Mouse (Mus musculus): ENCODE measurements at regions not wholly inside any gene's neighbourhood (a gene's known extent, or its start where the extent isn't known, plus 50 kb on each side); places are given as distances from the start of the nearest gene placed in this dataset.

- no peak for DNase-seq
These were observed 121.0 kb downstream of the Rbm26 start for GRCm38 (mm10) chr14:105056171-105056570.

- no peak for DNase-seq
These were observed 138.3 kb downstream of the Rbm26 start for GRCm38 (mm10) chr14:105038798-105039197.

GRCm38 (mm10) chr14:105034712-105035377, 142.3 kb downstream of the Rbm26 start:
- DNase-seq = peak in 1 of 2 experiments; percentile 15

GRCm38 (mm10) chr14:105019971-105020370, 157.2 kb downstream of the Rbm26 start:
- DNase-seq = no peak

- DNase-seq = peak in 1 of 2 experiments; percentile 22
These were observed 160.9 kb downstream of the Rbm26 start for GRCm38 (mm10) chr14:105016089-105016846.

GRCm38 (mm10) chr14:105015278-105015677, 161.8 kb downstream of the Rbm26 start:
- DNase-seq = no peak

- peak in 1 of 2 experiments; percentile 36 for DNase-seq
These were observed 166.4 kb downstream of the Rbm26 start for GRCm38 (mm10) chr14:105010742-105011141.

- DNase-seq = no peak
These were observed 168.8 kb downstream of the Rbm26 start for GRCm38 (mm10) chr14:105008331-105008730.

GRCm38 (mm10) chr14:104994066-104994465, 183.1 kb downstream of the Rbm26 start:
- peak in 1 of 2 experiments; percentile 13 for DNase-seq

- no peak for DNase-seq
These were observed 211.1 kb downstream of the Rbm26 start for GRCm38 (mm10) chr14:104966046-104966445.

- no peak for DNase-seq
These were observed 233.7 kb downstream of the Rbm26 start for GRCm38 (mm10) chr14:104943450-104943849.

GRCm38 (mm10) chr14:104939961-104940360, 237.2 kb downstream of the Rbm26 start:
- DNase-seq = no peak

- DNase-seq = no peak
These were observed 239.9 kb downstream of the Rbm26 start for GRCm38 (mm10) chr14:104937083-104937864.

GRCm38 (mm10) chr14:104935956-104936355, 241.2 kb downstream of the Rbm26 start:
- no peak for DNase-seq

- no peak for DNase-seq
These were observed 271.4 kb downstream of the Rbm26 start for GRCm38 (mm10) chr14:104905706-104906105.

GRCm38 (mm10) chr14:104902120-104903027, 274.8 kb downstream of the Rbm26 start:
- DNase-seq = no peak

GRCm38 (mm10) chr14:104901072-104901471, 276.1 kb downstream of the Rbm26 start:
- no peak for DNase-seq

GRCm38 (mm10) chr14:104871203-104871602, 305.9 kb downstream of the Rbm26 start:
- no peak for DNase-seq

GRCm38 (mm10) chr14:104867540-104867939, 309.6 kb downstream of the Rbm26 start:
- no peak for DNase-seq

GRCm38 (mm10) chr14:104863881-104864280, 313.2 kb downstream of the Rbm26 start:
- no peak for DNase-seq

GRCm38 (mm10) chr14:104855913-104856312, 321.2 kb downstream of the Rbm26 start:
- DNase-seq = no peak

GRCm38 (mm10) chr14:104849274-104849673, 326.8 kb upstream of the Rnf219 start:
- no peak for DNase-seq
